Mouse (Mus musculus): ENCODE data around the gene Heg1. TPM values are rescaled to one million over a fixed set of nuclear protein-coding genes. Genes with fewer than 3 reads are reported as not detected.
A peak's percentile ranks its signal among the peaks of the same experiment; 100 is the strongest.

The Heg1 gene
- total RNA-seq, 1 experiment from 2014 or later, result 38.1 TPM

DNA sequence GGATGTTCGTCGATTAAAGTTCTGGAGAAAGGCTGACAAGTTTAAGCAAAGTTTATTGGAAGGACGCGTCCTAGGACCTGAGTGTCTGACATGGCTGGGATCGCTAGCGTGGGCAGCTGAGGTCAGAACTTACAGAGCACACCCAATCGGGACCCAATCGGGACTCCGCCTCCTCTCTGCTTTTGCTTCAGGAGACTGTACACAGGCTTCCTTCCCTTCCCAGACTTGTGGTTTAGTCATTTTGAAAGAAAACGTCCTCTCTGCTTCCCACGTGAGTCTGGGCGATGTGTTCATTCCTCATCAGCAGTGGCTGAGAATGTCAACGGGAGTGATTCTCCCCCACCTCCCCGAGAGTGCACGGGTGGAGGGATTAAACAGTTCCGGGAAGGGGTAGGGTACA is 71.8 kb downstream of the Heg1 start:
- no peak for ATAC-seq (ENCODE audit: extremely low read depth, insufficient number of reproducible peaks, low FRiP score, poor library complexity, severe bottlenecking)

DNA sequence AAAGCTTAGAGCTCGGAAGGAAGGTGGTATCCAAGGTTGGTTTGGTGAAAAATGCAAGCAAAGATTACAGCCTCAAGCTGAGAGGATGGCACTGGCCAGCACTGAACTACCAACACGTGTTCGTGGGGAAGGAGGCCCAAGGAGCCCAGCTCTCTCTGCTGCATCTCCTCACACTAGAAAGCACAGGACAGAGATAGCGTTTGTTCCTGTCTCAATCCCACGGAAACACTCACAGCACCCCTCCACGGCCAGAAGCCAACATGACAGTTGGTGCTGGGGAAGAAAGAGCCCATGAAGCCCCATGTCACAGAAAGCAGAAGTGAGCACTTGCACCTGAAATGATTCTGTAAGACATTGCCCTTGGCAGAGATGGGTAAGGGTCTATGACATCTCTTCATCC is 72.2 kb downstream of the Heg1 start:
- peak; percentile 75 for ATAC-seq (ENCODE audit: extremely low read depth, insufficient number of reproducible peaks, low FRiP score, poor library complexity, severe bottlenecking)

DNA sequence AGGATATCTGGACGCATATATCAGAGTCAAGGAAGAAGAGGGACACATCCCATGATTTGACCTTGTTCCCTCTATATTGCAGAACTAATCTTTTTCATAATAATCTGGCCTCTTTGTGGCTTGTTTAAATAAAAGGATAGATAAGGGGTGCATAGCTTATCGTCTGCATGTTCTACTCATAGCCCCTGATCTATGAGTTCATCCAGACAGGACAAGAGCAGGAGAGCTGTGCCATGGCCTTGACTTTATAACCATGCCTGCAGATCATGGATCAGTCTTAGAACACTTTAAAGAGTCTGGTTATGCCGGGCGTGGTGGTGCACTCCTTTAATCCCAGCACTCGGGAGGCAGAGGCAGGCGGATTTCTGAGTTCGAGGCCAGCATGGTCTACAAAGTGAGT is 75.0 kb downstream of the Heg1 start:
- no peak for ATAC-seq (ENCODE audit: extremely low read depth, insufficient number of reproducible peaks, low FRiP score, poor library complexity, severe bottlenecking)

DNA sequence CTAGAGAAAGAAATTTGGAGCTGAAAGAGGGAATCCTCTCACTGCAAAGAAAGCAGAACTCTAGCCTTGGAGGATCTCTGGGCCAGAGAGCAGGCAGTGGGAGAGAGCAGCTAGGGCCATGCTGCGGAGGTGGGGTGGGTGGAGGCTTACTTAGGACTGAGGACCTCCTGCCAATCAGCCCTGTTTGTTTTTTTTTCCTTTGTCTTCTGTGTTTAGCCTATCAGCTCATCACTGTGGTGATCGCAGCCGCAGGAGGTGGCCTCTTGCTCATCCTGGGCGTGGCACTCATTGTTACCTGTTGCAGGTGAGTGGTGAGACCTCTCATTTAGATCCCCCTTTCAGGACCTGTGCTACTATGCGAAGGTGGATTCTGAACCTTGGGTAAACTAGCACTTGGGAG is 76.4 kb downstream of the Heg1 start:
- no peak for ATAC-seq (ENCODE audit: extremely low read depth, insufficient number of reproducible peaks, low FRiP score, poor library complexity, severe bottlenecking)

DNA sequence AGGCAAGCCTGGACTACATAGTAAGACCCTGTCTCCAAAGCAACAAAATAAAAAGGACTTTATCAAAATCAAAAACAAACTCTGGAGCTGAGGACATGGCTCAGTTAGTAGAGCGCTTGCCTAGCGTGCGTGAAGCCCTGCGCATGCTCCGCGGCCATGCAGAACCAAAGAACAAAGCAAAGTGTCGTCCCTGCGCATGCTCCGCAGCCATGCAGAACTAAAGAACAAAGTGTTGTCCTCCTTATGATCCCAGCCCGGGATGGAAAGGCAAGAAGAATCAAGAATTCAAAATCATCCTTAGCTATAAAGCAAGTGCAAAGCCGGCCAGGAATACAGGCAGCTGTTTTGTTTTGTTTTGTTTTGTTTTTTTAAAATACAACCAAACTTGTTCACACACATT is 76.8 kb downstream of the Heg1 start:
- no peak for ATAC-seq (ENCODE audit: extremely low read depth, insufficient number of reproducible peaks, low FRiP score, poor library complexity, severe bottlenecking)

DNA sequence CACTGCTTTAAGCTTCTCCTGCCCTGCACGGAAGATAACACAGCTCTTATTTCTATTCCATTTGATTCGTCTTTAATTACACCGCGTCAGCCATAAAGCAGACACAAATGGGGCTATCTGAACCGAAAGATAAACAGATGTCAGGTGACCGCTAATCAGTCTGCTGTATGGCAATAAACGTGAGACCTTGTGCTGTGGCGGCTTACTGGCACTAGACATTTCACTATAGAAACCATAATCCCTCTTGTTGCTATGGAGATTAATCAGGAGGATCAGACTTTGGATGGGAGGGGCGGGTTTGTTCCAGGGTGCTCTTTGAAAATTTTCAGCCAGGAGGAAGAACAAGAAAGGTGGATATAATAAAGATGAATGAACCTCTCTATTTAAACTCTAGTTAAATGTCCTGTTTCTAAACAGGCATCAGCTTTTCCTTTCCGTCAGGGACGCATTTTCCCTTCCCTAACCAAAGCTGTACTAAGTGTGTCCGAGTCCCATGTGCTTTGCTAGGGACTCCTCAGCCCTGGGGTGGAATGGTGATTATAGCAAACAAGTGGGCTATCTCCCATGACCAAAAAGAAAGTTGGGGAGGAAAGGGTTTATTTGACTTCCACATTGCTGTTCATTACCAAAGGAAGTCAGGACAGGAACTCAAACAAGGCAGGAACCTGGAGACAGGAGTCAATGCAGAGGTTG is 80.5 kb downstream of the Heg1 start:
- no peak for ATAC-seq (ENCODE audit: extremely low read depth, insufficient number of reproducible peaks, low FRiP score, poor library complexity, severe bottlenecking)

DNA sequence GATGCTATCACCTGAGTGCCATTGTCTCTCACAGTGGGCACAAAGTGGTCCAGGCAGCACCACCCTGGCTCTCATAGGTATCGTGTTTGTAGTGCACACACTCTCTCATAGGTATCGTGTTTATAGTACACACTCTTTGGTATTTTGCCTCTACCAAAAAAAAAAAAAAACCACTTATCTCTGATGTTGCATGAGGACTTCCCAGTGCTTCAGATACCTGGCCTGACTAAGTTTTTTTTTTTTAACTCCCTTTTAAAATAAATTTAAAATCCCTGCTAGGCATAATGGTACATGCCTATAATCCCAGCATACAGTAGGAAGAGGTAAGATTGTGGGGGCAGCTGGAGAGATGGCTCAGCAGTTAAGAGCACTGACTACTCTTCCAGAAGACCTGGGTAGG is 81.3 kb downstream of the Heg1 start:
- ATAC-seq (ENCODE audit: extremely low read depth, insufficient number of reproducible peaks, low FRiP score, poor library complexity, severe bottlenecking), result no peak

DNA sequence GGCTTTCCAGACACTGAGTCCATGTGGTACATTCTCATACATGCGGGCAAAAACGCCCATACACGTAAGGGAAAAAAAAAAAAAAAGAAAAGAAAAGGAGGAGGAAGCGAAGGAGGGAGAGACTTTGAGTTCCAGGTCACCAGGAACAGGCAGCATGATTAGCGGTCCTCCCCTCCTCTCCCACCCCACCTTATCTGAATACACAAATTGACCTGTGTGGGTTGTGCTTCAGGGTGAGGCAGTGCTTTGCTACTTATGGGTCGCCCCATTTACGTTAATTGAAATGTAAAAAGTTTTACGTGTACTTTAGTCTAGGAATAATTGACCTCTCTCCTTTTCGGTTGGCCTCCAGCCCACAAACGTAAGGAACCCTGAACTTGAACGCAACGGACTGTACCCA is 82.1 kb downstream of the Heg1 start:
- no peak for ATAC-seq (ENCODE audit: extremely low read depth, insufficient number of reproducible peaks, low FRiP score, poor library complexity, severe bottlenecking)

DNA sequence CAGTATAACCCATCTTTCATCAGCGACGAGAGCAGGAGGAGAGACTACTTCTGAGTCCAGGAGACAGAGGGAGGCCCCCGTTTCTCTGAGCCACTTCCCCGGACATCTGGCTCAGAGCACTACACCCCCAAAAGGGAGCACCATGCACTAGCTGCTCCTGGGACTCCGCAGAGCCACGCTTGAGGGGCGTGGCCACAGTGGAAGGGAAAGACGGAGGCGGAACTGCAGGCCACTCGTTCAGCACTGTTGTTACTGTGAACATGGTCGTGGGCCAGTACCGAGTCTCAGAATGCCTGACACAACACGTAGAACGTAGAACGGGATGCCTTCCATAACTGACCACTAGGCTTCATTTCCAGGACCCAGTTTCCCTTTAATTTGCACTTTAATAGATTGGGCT is 82.6 kb downstream of the Heg1 start:
- ATAC-seq (ENCODE audit: extremely low read depth, insufficient number of reproducible peaks, low FRiP score, poor library complexity, severe bottlenecking), result no peak

DNA sequence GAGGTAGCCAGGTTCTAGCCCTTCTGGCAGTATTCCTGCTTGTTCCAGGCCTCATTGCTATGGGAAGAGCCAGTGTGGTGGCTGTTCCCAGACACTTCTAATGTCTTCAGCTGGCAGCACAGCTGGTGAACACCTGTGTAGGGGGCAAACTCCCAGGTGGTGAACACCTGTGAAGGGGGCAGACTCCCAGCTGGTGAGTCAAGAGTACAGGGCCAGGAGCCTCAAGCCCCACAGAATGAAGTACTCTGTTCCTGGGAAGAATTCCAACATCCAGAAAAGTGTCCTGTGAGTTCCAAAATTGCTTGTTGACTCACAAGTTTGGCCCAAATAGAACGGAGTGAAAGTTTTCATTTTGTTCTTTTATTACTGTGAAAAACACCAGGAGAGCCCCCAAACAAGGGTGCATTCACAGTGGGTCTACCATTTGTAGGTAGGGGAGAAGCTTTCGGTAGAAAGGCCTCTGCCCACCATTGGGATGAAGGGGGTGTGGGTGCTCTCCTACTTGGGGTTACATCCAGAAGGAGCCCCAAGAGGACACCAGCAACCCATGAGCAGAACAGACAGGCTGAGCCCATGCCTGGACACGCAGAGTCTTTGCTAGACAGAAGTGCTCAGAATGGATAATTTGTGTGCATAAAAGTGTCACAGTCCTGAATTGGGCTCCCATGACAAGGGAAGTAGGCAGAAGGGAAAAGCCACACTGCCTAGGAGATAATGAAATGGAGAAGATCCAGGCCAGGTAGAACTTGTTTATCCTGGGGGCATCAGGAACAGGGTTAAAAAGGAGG is 84.5 kb downstream of the Heg1 start:
- ATAC-seq (ENCODE audit: extremely low read depth, insufficient number of reproducible peaks, low FRiP score, poor library complexity, severe bottlenecking), result no peak

DNA sequence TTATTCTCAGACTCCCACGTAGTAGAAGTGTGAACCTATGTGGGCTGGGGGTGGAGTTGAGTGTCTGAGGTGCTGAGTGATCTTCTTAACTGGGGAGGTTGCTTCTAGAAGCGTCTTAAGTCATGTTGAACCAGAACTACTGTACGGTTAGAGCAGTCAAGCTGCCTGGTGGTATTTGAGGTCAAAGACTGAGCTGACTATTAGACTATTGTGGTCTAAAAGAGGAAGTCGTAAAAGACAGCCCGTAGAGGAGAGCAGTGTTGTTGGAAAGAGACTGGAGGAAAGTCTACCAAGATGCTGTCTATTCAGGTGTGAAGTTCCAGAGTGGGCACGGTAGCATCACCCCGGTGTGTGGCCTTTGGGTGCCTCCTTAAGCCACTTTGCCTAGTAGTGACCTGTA is 85.7 kb downstream of the Heg1 start:
- ATAC-seq (ENCODE audit: extremely low read depth, insufficient number of reproducible peaks, low FRiP score, poor library complexity, severe bottlenecking), result peak; percentile 83

DNA sequence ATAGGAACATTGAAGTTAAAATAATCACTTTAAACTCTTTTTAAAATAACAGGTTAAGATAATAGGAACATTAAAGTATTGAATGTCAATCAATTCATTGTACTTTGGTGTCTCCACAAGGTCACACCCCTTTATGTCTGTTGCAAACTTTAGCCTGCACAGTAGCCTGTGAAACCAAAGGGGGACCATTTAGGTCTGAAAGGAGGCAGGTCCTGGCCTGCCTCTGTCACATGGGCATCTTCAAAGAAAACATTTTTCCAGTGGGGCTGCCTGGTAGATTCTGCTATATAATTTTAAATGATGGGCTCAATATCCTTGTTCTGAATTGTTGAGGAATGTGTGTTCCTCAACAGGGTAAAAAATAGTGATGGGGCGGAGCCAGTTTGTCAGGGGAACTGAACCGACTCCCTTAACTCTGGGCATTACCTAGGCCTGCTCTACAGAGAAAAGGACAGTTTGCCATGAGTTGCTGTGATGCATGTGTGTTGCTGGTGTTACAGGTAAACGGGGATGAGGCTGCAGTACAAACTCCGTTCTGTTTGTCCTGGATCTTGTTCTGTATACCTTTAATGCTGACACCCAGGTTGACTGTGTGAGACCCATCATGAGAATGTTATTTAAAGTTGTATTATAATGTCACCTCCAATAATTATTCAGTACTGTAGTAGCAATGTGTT is 86.7 kb downstream of the Heg1 start:
- ATAC-seq (ENCODE audit: extremely low read depth, insufficient number of reproducible peaks, low FRiP score, poor library complexity, severe bottlenecking), result no peak

DNA sequence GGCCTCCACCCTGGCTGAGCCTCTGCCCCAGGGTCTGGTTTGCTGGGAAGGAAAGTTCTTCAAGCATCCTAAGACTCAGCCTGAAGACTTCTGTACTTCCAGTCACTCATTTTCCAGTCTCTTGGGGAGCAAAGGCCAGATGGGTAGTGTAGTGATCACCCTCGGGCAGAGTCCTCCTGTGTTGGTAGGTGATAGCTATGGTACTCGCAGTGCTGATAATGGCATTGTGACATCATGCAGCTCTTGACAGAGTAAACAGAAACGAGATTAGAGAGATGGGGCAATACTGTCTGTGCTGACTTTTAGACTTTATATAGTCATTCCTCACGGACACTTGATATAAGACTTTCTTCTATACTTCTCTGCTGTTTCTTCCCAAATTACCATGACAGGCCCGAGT is 88.6 kb downstream of the Heg1 start:
- no peak for ATAC-seq (ENCODE audit: extremely low read depth, insufficient number of reproducible peaks, low FRiP score, poor library complexity, severe bottlenecking)

DNA sequence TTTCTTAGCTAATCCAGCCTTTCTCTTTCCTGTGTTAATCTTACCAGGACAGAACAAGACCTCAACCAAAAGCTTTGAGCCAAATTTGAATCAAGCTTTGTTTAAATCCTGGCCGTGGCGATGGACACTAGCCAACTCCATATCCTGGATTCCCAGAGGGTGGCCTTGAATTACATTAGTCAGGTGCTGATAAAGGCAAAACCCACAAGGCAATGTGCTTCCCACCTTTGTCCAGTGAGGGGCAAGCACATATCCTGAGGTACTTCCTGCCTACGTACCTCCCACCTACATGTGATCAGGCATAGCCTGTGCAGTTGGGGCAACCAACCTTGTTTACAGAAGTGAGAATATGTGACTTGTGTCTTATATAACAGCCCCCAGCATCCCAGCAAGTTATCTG is 90.8 kb downstream of the Heg1 start:
- ATAC-seq (ENCODE audit: extremely low read depth, insufficient number of reproducible peaks, low FRiP score, poor library complexity, severe bottlenecking), result no peak

DNA sequence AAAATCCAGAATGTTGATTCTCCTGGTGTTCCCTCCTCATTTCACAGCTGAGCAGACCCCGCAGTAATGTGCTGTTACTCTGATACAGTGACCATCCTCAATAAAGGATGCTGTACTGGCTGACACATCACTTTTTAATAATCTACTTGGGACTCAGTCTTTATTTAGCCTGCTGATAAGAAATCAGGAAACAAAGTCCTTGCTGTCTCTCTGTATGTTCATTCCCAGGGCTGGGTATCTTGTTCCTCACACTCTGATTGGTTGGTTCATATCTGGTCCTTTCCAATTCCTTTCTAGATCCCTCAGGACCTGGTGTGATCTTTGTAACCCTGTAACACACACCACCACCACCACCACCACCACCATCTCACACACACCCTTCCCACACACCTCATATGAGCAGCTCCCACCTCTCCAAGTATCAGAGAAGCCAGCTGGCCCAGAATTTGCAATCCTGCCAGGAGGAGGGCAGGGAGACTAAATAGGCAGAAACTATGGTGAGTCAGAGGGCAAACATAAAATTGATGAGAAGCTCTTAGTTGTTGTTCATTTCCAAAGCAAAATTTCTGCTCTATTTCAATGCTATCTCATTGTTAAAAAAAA is 91.7 kb downstream of the Heg1 start:
- no peak for ATAC-seq (ENCODE audit: extremely low read depth, insufficient number of reproducible peaks, low FRiP score, poor library complexity, severe bottlenecking)

DNA sequence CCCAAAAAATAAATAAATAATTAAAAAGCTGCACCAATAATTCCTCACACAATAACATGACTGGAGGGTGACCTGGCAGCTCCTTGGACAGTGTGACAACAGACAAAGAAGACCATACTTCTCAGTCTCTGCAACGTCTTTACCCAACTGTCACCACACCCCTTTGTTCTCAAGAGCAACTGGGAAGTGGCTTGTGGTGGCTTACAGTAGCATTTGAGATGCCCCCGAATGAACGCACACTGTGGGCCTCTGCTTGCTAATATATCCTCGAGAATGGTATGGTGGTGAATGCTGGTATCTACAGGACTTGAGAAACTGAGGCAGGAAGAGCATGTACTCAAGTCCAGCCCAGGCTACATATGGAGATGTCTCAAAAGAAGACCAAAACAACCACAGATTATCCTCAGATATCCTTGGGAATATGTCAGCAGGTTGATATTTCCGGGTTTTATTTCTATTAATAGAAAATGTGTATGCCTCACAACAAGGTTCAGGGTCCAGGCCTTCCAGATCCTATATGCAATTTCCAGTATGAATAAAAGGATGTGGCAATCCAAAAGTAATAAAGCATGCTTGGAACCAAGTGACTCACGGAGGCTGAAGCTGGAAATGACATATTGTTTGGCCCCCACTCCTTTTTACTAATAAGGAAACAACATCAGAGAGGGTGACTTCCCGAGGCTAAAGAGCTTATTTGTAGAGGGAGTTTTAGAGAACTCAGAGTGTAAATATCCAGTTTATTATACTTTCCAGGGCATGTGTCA is 92.8 kb downstream of the Heg1 start:
- ATAC-seq (ENCODE audit: extremely low read depth, insufficient number of reproducible peaks, low FRiP score, poor library complexity, severe bottlenecking), result no peak

DNA sequence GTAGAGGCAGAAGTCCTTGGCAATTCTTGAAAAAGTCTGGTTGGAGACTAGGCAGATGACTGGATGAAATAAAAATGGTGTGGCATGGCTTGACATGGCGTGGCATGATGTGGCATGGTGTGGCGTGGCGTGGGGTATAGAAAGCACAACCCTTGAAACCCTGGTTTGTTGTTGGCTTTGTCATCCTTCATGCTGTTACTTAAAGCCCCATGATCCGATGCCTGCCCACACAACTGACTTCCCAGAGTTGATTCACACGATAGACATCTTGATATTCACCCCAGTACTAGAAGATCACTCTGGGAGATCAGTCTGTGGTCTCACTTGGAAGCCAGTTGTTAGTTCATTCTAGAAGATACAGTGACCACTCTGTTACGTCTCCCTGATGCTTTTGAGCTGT is 93.4 kb downstream of the Heg1 start:
- ATAC-seq (ENCODE audit: extremely low read depth, insufficient number of reproducible peaks, low FRiP score, poor library complexity, severe bottlenecking), result no peak

DNA sequence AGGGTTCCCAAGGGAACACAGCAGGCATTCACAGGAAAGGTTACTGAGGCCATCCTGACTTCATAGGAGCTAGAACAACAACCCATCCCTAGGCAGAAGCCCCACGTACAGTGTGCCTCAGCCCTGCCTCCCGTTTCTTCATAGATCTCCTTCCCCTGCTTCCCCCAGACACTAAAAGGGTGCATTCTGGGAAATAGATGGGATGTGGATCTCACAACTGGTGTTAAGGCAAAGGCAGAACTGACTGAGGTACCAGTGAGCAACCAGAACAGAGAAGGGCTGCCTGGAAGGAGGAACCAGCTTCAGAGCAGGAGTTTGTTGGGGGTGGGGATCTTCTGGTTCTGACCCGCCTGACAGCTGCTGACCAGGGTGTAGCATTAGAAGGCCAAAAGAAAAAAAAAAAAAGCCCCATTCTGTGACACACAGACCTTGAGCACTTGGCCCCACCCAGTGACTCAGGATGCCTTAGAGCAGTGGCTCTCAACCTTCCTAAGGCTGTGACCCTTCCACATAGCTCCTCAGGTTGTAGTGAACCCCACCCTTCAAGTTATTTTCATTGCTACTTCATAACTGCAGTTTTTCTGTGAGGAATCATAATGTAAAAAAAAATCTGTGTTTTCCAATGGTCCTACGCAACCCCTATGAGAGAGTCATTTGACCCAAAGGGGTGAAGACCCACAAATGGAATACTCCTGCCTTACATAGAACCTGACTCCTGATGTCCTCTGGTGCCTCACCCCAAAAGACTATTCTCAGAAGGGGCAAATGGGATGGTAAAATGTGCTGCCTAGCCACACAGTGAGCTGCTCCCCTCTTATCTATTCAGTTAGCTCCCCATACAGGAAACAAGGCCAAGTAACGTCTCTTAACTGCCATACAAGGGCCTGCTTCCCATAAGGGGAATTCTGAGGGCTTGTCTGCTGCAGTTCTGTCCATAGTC is 97.9 kb downstream of the Heg1 start:
- ATAC-seq (ENCODE audit: extremely low read depth, insufficient number of reproducible peaks, low FRiP score, poor library complexity, severe bottlenecking), result no peak
